Mouse (Mus musculus) lung, postnatal 0 days (tissue): Measurements from ENCODE around the gene Nat8.

Source experiments
- CTCF ChIP-seq: IDR thresholded peaks from 2 replicates; pipeline ENCODE4 v1.5.1; 2016; ENCODE audit warnings: antibody characterized with exemption, mild to moderate bottlenecking
- EP300 ChIP-seq: IDR thresholded peaks from 2 replicates; pipeline ENCODE4 v1.6.1; 2016; ENCODE audit warnings: antibody characterized with exemption, mild to moderate bottlenecking, control low read depth

- no peak for TF ChIP-seq CTCF
- no peak for TF ChIP-seq EP300
Measured at GRCm38 (mm10) chr6:85856194-85856678, 24.4 kb upstream of the Nat8 start.
